Mouse (Mus musculus): ENCODE measurements around the gene Slc48a1.
A peak's percentile ranks its signal among the peaks of the same experiment; 100 is the strongest.

Gene Slc48a1

DNA sequence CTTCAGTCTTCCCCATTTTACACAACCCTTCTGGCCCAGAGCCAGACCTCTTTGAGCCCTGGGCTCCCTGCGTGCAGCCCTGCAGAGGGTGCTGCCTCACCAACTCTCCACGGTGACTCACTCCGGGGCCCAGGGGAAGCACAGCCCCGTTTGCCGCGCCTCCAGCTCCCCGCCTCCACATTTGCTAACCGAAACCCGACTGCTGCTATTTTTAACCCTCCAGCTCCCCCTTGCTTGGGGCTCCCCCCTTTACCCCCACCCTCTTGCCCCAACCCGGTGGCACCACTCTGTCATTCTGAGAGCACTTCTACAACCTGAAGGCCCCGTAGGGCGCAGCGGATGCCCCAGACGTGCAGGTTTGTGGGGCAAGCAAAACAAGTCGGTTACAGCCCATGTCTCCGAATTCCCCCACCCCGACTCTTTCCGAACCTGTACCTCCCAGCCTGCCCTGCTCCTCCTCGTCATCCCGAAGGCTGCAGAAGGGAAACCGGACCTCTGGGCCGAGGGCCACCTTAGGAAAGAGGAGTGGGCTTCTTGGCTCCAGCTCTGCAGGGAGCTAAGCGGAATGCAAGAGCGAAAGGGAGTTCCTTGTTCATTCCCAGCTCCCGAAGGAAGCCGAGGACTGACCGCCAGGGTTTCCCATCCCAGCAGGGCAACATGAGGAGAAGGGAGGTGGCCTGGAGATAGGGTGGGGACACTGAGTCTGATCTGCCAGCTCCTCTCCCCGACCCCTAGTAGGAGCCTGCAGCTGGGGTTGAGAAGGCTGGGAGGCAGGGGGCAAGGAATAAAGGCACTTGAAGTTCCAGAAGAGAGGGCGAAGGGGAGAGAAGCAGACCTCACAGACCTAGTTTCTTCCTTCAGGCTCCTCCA, 47.0 kb downstream of the Slc48a1 start:
- DNase-seq (ENCODE audit: low read depth, low spot score), result peak; percentile 96

GRCm38 (mm10) chr15:97825941-97826587, 47.7 kb downstream of the Slc48a1 start:
- DNase-seq (ENCODE audit: low read depth, low spot score), result no peak

- no peak for DNase-seq (ENCODE audit: low read depth, low spot score)
Measured at GRCm38 (mm10) chr15:97826588-97827261, 48.4 kb downstream of the Slc48a1 start.

DNA sequence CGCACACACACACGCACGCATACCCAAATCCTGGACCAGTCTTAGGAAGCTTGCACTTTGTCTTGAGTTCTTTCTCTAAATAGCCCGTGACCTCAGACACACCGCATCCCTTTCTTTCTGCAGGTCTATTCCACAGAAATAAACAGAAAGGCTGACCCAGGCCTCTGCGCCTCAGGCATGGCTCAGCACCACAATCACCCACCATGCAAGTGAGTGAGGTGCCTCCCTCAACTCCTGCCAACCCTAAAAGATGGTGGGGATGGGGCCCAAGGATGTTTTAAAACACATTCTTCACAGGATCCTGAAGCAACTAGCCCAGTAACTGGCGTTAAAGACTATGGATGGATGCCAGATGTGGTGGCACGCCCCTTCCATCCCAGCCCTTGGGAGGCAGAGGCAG, 49.1 kb downstream of the Slc48a1 start:
- no peak for DNase-seq (ENCODE audit: low read depth, low spot score)

GRCm38 (mm10) chr15:97828221-97828842, 50.0 kb downstream of the Slc48a1 start:
- DNase-seq (ENCODE audit: low read depth, low spot score), result no peak

DNA sequence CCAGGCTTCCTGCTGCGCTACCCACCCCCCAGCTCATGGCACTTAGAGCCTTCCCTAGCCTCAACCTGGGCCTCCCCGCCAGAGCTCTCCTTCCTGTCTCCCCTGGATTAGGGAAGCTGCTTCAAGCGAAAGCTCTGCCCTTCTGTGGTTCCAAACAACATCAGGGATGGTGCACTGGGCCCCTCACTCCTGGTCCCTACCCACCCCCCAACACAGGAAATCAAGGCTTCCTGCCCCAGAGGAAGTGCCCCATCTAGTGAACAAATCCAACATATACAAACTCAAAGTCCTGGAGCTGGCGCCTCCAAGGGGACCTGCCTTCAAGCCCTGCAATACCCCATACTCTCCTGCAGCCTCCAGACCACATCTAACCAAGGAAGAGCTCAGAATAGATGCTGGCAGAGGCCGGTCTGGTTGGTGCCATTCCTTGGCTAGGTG, 50.6 kb downstream of the Slc48a1 start:
- peak; percentile 62 for DNase-seq (ENCODE audit: low read depth, low spot score)

DNA sequence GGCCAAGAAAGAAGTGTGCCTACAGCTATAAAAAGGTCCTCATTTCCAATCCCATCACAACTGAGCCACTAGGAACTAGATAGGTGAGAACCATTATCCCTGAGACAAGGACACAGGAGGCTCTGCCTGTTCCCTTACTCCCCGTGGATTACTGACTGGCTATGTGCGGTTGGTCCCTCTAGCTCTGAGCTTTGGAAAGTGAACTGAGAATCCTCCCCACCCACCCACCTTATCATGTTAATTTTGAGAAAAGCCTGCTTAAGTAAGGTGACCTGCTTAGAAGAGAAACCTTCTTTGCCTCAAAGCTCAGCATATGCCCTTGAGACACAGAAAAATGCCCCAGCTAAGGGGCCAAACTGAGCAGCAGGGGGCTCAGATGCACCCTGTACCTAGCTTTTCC, 51.1 kb downstream of the Slc48a1 start:
- DNase-seq (ENCODE audit: low read depth, low spot score), result no peak

DNA sequence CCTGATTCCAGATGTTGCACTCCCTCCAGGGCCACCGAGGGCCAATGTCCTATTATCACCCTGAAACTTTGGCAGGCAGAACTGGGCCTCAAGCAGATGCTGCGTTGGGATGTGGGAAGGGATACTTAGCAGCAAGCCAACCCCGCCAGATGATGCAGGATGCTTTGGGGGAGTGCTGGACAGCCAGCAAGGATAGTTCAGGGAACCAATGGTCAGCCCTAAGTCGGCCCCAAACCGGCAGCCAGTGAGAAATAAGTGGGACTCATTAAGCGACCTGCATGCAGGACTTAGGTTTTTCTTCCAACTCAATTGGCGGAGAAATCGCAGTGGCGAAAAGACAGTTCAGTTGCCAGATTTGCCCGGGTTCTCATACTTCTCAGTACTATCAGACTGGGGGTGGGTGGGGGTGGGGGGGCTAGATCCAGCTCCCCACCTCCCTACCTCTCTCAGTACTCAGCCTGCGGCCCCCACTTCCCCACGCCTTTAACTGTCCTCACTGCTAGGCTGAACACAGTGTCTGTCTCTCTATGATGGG, 52.0 kb downstream of the Slc48a1 start:
- no peak for DNase-seq (ENCODE audit: low read depth, low spot score)

GRCm38 (mm10) chr15:97830788-97831241, 52.5 kb downstream of the Slc48a1 start:
- DNase-seq (ENCODE audit: low read depth, low spot score), result peak; percentile 47

DNA sequence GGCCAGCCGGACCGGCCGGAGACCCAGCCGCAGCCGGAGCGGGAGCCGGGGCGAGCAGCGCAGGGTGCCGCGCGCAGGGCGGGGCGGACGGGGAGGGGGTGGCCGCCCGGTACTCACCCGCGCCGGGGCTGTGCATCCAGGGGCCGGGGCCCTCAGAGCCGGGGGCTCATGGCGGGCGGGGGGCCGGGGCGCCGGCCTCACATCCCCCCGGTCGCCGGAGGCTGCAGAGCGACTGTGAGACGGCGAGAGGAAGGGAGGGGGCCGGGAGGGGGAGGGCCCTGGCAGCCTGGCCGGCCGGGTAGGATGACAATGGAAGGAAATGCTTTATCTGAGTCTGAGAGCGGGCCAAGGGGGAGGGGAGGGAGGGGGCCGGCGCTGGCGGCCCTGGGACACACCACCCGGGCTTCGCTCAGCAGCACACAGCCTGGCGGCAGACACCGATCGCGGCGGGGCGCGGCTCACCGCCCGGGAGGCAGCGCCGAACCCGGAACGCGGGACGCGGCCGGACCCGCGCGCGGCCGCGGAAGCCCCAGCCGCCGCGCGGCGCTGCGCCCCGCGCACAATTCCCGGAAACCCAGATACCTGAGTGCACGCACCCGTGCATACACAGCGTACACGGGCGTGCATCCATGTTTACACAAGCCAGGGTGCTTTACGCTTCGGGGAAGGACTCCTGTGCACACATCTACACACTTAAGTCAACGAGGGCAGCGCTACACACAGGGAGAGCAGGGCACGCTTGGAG, 53.1 kb downstream of the Slc48a1 start:
- DNase-seq (ENCODE audit: low read depth, low spot score), result peak; percentile 83

GRCm38 (mm10) chr15:97831987-97832640, 53.8 kb downstream of the Slc48a1 start:
- DNase-seq (ENCODE audit: low read depth, low spot score), result no peak

GRCm38 (mm10) chr15:97832764-97833479, 54.6 kb downstream of the Slc48a1 start:
- no peak for DNase-seq (ENCODE audit: low read depth, low spot score)

DNA sequence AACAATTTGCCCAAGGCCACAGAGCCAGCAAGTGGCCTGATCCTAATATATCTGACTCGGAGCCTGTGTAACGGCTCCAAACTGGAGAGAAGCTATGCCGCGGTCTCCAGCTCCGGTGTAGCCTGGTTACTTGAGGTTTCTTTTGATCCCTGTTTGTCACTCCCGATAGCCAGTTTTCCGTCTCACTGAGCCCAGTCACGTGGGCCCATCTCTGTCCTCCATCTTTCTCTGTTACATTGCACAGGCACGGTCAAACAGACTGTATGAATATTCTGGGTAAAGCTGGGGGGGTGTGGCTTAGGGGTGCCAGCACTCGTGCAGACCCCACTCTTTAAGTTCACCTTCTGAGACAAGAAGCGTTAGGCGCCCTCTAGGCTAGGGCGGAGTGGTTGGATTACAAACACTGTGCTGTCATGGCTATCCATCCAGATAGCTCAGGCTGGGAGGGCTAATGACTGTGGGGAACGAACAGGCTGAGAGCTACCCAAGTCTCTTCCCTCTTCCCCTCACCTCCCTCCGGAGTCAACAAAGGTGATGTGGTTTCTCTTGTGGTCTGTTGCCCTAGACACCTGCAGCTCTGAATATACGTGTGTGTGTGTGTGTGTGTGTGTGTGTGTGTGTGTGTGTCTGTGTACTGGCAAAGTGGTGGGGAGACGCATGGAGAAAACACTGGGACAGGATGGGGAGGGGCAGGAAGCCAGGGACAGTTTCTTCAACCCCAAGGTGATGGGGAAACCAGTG, 58.0 kb downstream of the Slc48a1 start:
- DNase-seq (ENCODE audit: low read depth, low spot score), result peak; percentile 75

DNA sequence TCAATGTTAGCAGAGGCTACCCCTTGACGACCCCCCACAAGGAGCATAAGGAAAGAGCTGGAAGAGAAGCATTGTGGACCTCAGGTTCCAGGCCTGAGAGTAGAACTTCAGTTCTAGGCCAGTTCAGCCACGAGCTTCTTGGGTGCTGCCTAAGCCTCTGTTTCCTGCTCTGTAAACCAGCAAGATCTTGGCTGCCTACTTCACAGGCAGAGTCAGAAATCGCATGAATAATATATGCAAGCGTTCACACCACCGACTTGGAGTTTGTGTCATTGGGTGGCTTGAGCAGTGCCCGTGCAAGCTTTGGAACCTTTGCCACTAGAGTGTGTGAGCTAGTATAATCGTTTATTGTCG, 58.6 kb downstream of the Slc48a1 start:
- DNase-seq (ENCODE audit: low read depth, low spot score), result peak; percentile 65

DNA sequence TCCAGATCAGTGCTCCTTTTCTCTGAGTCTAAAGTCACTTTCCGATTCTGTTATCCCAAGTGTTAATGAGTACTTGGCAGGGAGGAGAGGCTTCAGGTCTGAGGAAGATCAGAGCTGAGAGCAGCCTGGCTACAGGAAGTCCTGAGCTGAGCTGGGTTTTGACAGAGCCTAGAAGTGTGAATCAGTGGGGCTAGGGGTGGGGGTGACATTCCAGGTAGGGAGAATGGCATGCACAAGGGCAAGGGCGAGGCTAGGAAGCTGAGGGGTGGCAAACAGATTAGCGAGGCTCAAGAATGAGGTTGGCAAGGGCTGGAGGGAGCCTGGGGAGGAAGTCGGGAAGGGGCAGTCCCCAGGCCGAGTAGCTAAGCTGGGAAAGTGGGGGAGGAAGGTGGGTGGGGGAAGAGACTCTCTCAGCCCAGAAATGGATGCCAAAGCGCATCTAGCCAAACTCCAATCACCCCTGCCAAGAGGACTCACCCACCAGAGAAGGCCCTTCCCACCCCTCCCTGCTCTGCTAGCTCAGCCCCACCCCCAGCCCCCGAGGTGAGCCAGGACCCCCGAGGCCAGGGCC, 59.3 kb downstream of the Slc48a1 start:
- peak; percentile 54 for DNase-seq (ENCODE audit: low read depth, low spot score)

GRCm38 (mm10) chr15:97838395-97838794, 60.1 kb downstream of the Slc48a1 start:
- no peak for DNase-seq (ENCODE audit: low read depth, low spot score)

DNA sequence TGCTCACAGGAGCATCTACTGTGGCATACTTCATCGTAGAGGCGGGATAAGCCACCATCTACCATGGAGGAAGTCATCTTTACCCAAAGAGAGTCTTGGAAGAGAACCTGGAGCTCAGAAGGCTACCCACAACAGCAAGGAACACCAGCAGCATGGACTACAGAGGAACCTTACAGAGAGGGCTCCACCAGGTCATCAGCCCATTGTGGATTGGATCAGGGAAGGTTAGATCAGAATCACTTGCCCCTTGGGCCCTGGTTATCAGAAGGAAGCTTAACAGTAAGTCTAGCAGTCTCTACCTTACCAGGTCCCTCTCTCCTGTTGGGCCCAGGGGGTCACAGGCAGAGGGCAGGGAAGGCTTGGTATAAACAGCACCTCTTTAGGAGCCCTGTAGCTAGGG, 60.7 kb downstream of the Slc48a1 start:
- DNase-seq (ENCODE audit: low read depth, low spot score), result no peak

DNA sequence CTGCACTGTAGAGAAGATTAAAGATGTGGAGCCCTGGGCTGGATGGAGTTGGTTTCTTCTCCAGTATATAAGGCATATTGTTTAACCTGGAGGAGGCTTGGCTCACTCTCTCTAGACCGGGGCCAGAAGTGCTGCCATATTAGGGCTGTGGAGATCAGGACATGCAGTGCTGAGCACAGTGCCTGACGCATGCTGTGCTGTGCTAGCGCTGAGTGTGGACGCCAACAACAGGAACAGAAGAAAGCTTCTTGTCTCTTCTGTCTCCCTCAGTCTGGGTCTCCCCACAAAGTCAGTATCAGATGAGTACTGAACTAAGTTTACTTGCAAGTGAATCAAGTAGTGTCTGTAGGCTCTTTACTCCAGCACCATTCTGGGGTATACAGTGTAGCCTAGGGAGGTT, 61.2 kb downstream of the Slc48a1 start:
- DNase-seq (ENCODE audit: low read depth, low spot score), result peak; percentile 48

DNA sequence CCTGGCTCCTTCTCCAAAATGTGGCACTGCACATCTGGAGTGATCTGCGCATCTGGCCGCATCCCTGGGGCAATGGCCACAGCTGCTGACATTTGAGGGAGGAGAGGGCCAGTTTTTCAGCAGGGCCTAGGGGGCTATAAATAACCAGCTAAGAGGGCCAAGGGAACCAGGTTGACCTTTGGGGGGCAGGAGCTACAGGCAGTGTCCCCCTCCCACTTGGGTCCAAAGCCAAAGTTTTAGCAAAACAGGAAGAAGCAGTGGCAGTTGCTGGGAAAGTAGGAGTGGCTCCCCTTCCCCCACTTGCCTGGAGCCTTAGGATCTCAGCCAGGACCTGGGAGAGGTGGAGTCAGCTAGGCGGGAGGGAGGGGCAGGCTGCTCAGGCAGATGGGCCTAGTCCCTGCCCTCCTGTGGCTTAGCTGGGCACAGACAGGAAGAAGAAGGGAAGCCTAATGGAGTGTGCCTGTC, 61.7 kb downstream of the Slc48a1 start:
- DNase-seq (ENCODE audit: low read depth, low spot score), result peak; percentile 26

Measured in CD4-positive, CD25-positive, alpha-beta regulatory T cell, adult 2 months (primary cell).